Mouse (Mus musculus) c-Kit-positive CD71-negative TER-119-negative erythroid progenitor cells, embryonic 14.5 days (primary cell): Measurements from ENCODE around the gene Methig1.
"Not testable (repeated sequence)": the region's sequence is repeated elsewhere in the genome, so short reads cannot be mapped to it uniquely, and the experiment has no call there.

ENCODE experiments used
- DNase-seq: peaks from one replicate; pipeline ENCODE4 v3.0.0-alpha.2; 2013; ENCODE audit warnings: low read depth

Gene Methig1

DNA sequence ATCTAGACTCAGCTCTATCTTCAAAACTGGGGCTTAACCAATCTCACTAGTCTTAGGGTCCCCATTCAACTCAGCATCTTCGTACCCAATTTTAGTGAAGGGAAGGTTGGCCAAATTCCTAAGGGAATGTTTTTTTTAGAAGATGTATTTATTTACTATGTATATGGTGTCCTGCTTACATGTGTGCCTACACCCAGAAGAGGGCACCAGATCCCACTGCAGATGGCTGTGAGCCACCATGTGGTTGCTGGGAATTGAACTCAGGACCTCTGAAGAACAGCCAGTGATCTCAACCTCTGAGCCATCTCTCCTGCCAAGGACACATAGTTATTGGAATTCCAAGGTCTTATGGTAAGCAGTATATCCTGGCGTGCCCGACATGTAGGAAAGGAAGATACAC lies 42.6 kb downstream of the Methig1 start:
- no peak for DNase-seq

DNA sequence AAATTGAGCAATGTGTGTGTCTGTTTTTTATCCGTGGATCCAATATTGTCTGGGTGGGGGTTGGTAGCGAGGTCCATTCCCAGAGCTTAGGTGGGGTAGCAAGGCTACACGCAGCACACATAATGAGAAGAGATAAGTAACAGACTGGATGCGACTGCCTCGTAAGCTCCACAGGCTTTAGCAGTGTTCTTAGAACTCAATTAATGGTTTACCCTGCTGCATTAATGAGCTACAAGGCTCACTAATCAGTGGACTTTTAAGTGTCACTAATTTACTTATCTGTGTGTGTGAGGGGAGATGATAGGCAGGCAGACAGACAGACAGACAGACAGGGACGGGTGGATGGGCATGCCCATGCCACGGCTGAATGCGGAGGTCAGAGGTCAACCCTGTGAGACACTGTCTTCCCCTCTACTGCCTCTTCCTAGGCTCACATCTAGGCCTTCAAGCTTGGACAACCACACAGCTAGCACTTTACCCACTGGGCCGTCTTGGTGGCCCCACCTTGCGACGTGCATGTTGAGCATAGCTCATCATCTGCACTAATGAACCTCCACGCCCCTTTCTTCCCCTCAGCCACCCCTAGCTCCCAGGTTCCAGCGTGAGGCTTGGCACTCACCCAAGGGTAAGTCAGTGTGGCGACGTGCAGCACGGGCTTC lies 47.8 kb downstream of the Methig1 start:
- no peak for DNase-seq

DNA sequence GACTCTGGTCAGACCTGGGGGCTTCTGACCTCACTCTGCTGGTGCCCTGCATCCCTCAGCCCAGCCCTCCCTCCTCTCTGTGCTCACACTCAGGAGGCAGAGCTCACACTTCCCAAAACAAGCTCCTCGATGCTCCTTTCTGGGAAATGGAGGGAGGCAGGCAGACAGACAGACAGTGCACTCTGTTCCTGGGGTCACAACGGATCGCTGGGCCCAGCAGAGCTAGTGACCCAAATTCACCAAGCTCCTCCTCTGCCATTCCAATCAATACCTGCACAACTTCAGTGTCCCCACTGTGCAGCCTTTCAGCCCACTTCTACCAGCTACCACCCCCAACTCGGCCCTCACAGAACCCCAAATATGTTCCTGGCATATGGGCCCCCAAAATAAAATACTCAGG lies 48.9 kb downstream of the Methig1 start:
- no peak for DNase-seq

DNA sequence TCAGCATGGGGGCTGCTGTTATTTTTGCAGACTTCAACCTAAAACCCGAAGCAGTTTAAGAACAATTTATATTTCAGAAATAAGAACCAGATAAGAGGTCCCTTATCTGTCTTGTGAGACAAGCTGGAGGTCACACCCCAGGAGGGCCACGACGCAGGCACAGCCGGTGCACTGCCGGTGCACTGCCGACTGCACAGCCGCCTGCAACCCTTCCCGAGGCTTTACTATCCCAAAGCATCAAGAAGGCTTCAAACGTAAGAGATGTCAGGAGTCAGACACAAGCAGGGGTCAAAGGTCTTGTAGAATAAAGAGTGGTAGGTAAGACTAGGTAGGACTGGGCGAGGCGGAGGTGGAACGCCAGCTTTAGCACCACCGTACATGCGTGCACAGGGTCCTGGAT lies 49.4 kb downstream of the Methig1 start:
- DNase-seq: no peak

DNA sequence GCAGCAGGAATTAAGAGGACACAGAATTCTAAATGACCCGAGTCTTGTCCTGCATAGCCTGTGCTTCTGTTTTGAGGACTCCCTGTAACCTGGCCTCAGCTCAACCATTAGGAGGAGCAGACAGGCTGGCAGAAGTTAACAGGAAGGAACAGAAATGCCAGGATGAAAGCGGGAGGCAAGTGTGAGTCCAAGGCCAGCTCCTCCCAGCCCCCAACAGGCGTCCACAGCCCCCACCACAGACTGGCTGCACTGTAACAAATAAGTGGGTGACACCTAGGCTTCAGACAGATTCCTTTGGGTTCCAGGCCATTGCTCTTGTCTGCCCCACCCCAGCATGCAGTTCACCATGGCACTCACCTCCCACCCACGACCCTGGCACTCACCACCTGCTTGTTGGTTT lies 49.8 kb downstream of the Methig1 start:
- no peak for DNase-seq

DNA sequence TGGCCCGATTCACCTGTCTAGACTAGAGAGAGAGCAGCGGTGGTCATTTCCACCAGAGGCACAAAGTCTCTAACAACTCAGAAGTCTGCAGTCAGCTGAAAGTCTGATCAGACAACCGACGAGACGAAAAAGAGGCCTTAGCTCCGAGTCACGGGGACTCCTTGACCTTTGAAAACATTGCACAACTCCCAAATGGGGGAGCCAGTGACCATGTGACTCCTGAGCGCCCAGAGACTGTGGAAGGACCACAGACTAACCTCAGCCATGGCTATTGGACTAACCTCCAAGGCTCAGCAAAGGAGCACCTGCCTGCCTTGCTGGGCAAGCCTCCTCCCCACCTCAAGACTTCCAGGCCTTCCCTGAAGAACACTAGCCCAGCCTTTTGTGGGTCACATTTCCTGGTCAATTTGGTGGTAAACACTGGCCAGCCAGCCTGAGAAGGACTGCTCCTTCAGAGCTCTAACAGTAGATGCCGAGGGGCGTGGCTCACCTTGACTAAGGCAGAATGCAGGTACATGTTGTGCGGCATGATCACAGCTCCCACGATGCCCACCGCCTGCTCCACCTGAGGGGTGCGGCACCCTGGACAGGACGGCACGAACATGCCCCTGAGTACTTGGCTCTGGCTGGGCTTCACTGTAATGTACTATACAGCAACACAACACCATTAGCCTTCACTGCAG lies 50.5 kb downstream of the Methig1 start:
- no peak for DNase-seq

DNA sequence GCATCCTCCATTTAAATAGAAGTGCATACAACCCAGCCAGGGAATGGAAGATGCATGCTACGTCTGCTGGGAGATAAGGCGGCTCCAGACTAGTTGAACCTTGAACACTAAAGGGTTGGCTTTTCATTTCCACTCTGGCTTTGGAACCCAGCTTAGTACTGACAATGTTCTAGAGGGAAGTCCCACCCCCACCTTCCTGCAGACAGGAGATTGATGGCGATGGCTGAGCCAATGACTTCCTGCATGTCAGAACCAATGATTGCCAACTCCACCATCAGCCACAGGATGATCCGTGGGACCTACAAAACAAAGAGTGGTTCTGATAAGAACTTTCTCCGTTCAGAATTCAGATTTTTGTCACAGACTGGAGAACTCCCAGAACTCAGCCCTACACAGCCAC lies 53.1 kb downstream of the Methig1 start:
- no peak for DNase-seq

DNA sequence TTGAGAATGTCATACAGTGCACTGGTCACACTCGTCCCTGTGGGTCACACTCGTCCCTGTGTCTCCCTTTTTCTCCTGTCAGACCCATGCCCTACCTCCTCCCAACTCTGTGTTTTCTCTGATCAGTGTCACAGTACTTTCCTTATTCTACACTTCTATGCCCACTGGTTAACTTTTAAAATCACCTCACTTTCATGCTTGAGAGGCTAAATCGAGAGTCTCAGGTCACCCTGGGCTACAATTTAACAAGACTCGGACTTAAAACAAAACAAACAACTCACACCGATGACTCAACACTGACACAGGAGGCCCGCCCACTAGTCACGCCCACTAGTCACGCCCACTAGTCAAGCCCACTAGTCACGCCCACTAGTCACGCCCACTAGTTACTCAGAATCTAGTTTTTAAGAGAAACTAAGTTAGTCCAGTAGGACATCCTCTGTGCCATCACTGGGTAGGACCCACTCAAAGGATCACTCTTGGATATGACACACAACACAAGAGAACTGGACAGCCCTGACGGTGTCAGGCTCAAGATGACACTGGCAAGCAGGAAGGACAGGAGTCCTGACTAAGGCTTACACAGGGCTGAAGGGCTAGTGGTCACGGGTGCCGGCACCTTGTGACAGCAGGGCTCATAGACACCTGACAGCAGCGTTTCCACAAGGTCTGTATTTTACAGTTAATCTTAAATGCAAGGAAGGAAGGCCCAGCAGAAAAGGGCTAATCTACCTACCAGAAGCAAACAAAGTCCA lies 58.1 kb downstream of the Methig1 start:
- DNase-seq: peak; percentile 73

DNA sequence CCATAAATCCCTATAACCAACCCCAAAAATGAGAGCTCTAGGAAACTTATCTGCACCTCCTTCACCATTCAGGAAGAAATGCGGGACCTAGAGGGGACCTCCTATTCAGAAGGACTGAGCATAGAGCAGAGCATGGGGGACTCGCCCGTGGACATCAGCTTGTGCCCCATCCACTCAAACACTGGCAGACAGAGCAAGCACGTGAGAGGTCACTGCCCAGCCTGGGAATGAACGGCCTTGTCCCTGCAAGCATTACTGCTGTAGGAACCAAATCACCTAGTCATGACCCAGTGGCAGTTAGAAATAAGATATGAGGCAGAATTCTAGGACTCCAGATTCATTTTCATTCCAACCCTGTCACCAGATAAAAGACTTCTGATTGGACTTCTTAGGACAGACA lies 58.8 kb downstream of the Methig1 start:
- no peak for DNase-seq

DNA sequence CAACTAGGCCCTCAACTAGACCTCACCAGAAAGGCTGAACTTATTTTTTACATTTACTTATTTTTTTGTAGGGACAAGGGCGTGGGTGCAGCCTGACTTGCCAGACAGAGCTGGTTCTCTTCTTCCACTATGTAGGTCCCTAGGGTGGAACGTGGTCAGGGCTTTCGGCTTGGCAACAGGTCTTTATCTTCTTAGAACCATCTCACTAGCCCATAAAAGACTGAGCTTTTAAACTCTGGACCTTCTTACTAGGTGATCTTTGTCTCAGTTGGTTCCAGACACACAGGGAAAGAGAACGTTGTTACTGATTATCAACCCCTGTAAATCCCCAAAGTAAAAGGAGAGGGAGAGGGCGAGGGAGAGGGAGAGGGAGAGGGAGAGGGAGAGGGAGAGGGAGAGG lies 60.4 kb downstream of the Methig1 start:
- no peak for DNase-seq

DNA sequence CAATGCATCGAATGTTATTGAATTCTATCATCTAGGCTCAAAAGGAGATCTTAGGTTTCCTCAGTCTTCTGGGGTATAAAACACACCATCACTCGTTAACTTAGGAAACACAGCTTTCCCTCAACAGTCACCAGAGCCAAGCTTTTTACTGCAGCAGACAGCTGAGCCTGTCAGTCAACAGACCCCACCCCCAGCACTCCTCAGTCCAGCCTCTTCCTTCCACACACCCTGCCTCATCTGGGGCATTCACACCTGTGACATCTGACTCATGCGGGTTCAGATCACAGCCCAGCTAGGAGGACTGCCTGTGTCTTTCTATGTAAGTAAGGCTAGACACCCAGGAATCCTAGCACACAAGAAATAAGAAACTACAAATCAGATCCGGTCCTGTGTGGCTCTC lies 61.1 kb downstream of the Methig1 start:
- DNase-seq: no peak

DNA sequence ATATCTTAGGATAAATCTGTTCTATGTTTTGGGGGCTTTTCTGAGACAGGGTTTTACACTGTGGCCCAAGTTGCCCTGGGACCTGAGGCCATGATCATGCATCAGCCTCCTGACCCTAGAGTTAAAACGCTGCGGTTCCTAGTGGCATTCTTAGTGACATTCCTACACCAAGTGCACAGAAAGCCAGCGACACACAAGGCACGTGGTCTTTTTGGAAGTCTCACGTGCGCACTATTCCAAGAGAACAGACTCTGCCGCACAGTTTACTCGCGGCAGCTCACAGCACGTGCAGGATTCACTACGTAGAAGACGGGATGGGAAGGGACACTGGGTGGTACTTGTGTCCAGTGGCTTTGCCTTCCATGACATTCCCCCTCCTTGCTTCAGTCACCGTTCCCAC lies 62.0 kb downstream of the Methig1 start:
- no peak for DNase-seq

DNA sequence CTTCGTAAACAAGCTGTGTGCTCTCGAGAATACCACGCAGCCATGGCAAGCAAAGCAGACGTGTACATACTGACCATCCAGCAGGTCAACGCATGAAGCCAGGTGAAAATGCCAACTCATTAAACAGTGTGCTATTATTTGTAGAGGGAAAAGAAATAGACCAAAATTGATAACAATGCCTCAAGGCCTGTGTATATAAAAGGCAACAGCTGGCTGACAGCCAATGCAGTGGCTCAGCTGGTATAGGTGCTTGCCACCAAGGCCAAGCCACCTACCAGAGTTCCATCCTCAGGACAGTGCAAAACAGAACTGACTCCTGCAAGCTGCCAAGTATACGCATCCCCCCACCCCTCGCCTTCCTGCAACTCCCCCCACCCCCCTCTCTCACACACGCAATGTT lies 62.7 kb downstream of the Methig1 start:
- no peak for DNase-seq

DNA sequence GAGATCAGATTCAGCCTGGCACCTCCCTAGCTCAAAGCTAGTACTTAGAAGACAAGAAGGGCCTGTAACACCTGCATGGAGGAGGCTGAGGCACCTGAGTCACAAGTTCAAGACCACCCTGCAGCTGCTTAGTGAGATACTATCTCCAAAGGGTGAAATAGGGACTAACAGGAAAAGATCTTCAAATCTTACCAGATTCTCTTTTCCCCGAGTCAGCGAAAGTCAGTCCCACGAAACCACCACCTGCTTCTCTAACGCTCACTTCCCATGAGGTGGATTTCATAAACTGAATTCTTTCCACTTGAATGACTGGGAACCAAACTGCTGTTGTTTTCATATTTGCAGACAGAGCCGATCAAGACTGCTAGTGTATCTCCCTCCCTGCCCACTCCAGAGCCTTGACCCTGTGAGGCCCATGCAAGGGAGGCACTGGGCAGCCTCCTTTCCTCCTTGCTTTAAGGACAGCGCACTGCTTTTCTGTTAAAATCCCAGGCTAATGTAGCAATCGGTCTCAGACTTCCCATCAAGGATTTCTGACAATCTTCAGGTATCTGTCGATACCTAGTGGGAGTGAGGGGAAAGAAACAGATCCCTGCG lies 65.0 kb downstream of the Methig1 start:
- DNase-seq: no peak

DNA sequence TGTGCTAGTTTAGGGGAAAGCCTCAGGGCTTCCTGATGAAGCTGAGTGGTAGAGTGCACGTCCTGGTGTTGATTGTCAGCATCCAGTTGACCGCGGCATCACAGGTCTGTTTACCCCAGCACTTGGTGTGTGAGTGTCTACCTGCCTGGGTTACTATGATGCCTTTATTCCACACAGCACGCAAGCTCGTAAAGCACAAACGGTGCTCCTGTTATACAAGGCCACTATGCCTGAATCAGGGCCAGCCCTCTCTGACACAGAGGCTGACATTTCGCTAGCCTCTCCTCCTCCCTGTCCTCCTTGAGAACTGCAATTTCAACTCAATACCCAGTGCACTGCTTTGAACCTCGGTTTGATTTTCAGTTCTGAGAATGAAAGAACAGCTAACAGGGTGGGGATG lies 66.4 kb downstream of the Methig1 start:
- DNase-seq: no peak

DNA sequence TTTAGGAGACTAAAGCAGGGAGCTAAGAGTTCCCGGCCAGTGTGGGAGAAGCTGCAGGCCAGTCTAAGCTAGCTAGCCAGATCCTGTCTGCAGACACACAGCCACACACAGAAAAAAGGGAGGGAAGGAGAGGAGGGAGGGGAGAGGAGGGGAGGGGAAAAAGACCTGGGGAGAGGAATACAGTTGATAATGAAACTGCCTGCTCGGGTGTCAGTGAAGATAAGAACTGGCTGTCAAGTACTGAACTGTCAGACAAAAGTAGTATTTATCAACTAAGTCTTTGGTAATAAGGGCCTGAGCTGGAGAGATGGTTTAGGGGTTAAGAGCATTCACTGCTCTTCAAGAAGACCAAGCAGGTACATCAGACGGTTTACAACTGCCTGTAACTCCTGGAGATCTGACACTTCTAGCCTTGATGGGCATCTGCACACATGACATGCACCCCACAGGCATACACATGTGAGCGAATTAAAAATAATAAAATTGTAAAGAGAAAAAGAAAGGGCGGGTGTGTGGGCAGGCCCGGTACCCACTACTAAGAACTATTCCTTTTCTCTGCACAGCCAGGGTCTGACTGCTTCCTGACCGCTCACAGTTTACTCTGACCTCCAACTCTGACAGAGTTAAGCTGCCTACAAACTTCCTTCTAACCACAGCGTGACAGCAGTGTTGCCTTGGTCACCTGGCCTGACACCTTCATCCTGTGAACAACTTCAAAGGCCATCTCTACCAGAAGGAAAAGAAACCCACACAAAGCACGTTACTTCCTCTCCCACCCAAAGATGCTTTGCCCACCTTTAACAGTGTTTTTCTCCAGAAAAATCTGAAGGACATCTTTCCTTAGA lies 67.2 kb downstream of the Methig1 start:
- DNase-seq: no peak

DNA sequence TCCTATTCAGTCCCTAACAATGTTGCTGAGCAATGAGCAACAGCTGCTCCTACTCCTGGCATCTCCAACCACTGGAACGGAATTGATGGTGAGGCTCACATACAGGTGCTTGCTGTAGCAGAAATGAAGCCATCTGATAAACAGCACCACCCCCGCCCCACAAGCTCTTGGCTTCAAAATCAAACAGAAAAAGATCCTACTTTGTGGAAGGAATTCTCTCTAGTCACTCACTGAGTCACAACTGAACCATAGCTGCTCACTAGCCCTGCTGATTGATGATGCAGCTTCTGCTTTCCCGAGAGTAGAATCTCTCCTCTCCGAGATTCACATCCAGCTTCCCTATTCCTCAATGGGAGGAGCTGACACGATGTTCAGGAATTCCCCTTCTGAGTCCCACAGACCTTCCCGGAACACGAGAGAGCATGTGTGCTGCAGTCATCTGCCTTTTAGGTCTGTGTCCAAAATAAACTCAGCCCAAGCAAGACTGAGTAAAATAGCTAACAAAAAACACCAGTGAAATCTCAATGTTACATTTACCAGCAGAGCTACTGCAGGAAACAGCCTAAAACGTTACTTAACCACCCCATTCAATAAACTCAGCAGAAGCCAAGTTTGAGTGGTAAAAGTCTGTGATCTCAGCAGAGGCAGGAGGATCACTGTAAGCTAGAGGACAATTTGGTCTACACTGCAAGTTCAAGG lies 68.3 kb downstream of the Methig1 start:
- DNase-seq: no peak

DNA sequence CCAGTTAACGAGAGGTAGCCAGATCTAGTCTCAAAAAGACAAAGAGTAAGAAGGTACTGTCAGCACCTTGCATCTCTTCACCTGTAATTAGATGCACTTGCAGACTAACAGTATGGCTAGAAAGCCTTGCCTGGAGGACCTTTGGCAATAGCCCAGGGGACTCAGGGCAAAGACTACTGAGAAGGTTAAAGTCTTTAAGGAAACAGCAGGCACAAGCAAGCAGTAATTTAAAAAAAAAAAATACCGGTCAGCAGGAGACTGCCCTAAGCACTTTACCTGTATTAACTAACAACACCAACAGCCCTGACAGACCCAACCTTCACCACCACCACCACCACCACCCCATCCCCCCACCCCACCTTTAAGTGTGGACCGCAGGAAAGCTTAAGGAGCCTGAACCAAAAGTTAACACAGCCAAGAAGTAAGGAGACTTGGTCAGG lies 68.8 kb downstream of the Methig1 start, which contains the start of gene Gm5475:
Gene Gm5475 (plus strand): TSS at position 390 of the 440 bp plus-strand sequence.
- not testable (repeated sequence) for DNase-seq

DNA sequence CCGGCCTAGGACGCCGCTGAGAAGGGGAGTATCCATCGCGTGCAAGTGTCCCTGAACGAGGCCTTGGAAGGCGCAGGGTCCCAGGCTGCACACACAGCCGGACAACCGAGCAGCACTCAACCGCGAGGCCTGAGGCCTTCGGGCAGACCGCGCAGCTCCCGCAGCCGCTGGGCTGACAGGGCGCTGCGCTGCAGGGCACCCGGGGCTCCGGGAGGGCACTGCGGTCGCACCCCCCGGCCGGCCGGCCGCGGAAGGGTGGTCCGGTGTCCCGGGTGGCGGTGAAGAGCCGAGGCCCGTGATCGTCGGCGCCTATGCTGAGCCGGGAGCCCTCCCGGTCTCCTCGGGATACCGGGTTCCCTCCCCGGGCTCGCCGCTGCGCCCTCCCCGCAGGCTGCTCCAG lies 69.5 kb downstream of the Methig1 start:
- DNase-seq: no peak

DNA sequence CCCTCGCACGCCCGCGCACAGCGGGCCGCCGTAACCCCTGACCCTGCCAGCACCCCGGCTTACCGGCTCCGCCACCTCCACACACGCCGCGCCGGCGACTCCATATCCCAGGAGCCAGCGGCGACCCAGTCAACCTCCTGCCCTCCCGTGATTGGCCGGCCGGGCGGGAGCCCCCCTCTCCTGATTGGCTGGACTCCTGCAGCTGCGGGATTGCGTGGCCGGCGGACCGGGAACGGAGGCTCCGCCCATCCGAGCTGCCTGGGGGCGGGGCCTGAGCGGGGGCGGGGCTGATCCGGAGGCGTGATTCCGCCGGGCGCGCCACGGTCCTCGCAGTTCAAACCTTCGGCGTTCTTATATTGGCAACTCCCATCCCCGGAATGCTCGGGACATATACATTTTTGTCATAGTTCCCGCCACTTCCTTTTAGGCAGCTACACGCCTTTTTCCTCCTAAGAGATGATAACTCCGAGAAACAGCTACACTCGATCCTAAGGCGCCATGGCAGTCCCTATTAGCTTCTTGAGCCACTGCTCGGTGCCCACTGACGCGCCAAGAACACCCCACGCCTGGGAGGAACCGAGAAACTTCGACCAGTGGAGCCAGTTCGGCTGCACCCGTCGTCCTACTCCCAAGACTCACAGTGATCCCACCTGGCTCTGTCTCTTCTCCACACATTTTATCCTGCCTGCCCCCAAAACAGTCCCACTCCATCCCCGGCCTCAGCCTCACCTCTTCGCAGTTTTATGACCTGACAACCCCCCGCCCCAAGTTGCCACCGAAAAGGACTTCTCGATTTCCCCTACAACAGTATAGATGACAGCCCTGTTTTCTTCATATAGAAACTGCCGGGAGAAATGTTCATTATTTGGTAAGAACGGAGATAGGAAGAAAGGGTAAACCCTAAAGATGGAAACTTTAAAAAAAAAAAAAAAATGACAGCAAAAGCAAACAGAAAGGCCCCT lies 70.2 kb downstream of the Methig1 start:
- peak; percentile 81 for DNase-seq
